Mouse (Mus musculus): ENCODE measurements around the gene Atad5.
A peak's percentile ranks its signal among the peaks of the same experiment; 100 is the strongest.
"Not testable (repeated sequence)": the region's sequence is repeated elsewhere in the genome, so short reads cannot be mapped to it uniquely, and the experiment has no call there.

Gene Atad5

GRCm38 (mm10) chr11:80088917-80089816, at the start of gene Atad5:
TSS of gene Atad5 (plus strand) at chr11:80089400.
- DNase-seq (ENCODE audit: low spot score): peak; percentile 85

GRCm38 (mm10) chr11:80042615-80043418, 46.4 kb upstream of the Atad5 start:
- peak; percentile 15 for DNase-seq (ENCODE audit: low spot score)

- DNase-seq (ENCODE audit: low spot score): no peak
Measured at GRCm38 (mm10) chr11:80043419-80043817, 45.8 kb upstream of the Atad5 start.

GRCm38 (mm10) chr11:80046856-80047255, 42.3 kb upstream of the Atad5 start:
- no peak for DNase-seq (ENCODE audit: low spot score)

GRCm38 (mm10) chr11:80050088-80050487, 39.1 kb upstream of the Atad5 start:
- no peak for DNase-seq (ENCODE audit: low spot score)

GRCm38 (mm10) chr11:80052456-80052855, 36.7 kb upstream of the Atad5 start:
- no peak for DNase-seq (ENCODE audit: low spot score)

GRCm38 (mm10) chr11:80053171-80053570, 36.0 kb upstream of the Atad5 start:
- no peak for DNase-seq (ENCODE audit: low spot score)

GRCm38 (mm10) chr11:80054659-80055058, 34.5 kb upstream of the Atad5 start:
- no peak for DNase-seq (ENCODE audit: low spot score)

- no peak for DNase-seq (ENCODE audit: low spot score)
Measured at GRCm38 (mm10) chr11:80056141-80056540, 33.1 kb upstream of the Atad5 start.

GRCm38 (mm10) chr11:80062159-80062558, 27.0 kb upstream of the Atad5 start:
- DNase-seq (ENCODE audit: low spot score): no peak

GRCm38 (mm10) chr11:80066373-80066772, 22.8 kb upstream of the Atad5 start:
- DNase-seq (ENCODE audit: low spot score): not testable (repeated sequence)

GRCm38 (mm10) chr11:80067558-80067957, 21.6 kb upstream of the Atad5 start:
- no peak for DNase-seq (ENCODE audit: low spot score)

- DNase-seq (ENCODE audit: low spot score): no peak
Measured at GRCm38 (mm10) chr11:80069815-80070214, 19.4 kb upstream of the Atad5 start.

- DNase-seq (ENCODE audit: low spot score): no peak
Measured at GRCm38 (mm10) chr11:80071039-80071438, 18.2 kb upstream of the Atad5 start.

GRCm38 (mm10) chr11:80072365-80072764, 16.8 kb upstream of the Atad5 start:
- DNase-seq (ENCODE audit: low spot score): no peak

- DNase-seq (ENCODE audit: low spot score): no peak
Measured at GRCm38 (mm10) chr11:80075608-80076277, 13.5 kb upstream of the Atad5 start.

- no peak for DNase-seq (ENCODE audit: low spot score)
Measured at GRCm38 (mm10) chr11:80077784-80078545, 11.2 kb upstream of the Atad5 start.

- no peak for DNase-seq (ENCODE audit: low spot score)
Measured at GRCm38 (mm10) chr11:80078831-80079230, 10.4 kb upstream of the Atad5 start.

GRCm38 (mm10) chr11:80079751-80080150, 9.4 kb upstream of the Atad5 start:
- DNase-seq (ENCODE audit: low spot score): no peak

GRCm38 (mm10) chr11:80080381-80080825, 8.8 kb upstream of the Atad5 start:
- no peak for DNase-seq (ENCODE audit: low spot score)

Data from yolk sac, embryonic 10.5 days (tissue).